In genomic region chr2:60882202-60883042, GRCm38 (mm10) we compare ENCODE assay signal across 13 mouse cellular contexts.
DNase-seq lines count a peak whose midpoint lies in the region; ATAC-seq and TF ChIP-seq lines count a peak whose summit lies in the region.
"Had no signal": no experiment of that assay in that cellular context is flagged by ENCODE, and none has a peak within 500 bp of the region (broad histone marks: within the 10 kb centered on the region; RNA-seq: fewer than 3 reads in every experiment).

No protein-coding gene starts in this region.

- DNase-seq in intestine, embryonic 14.5 days (ENCODE audit: low spot score): no peak
- no peak for DNase-seq in CH12.LX (ENCODE audit: extremely low read depth)
- no peak for DNase-seq in embryonic facial prominence, embryonic 14.5 days (ENCODE audit: low spot score)
- DNase-seq in limb, embryonic 11.5 days (ENCODE audit: low spot score): peak; percentile 40
- no peak for DNase-seq in gastrocnemius, adult 18-20 months (ENCODE audit: low spot score)
- DNase-seq in thymus, adult 2 months: no peak
- DNase-seq in spleen, adult 12 weeks (ENCODE audit: low spot score): no peak
- DNase-seq: adrenal gland, postnatal 14 days; cerebellum, postnatal 36 days; gastrocnemius, postnatal 14 days; layer of hippocampus, adult 9-11 months had no signal

- no peak for ATAC-seq in intestine, embryonic 14.5 days (replicated peaks; ENCODE audit: low FRiP score, low TSS enrichment, low read depth)
- ATAC-seq in intestine, postnatal 0 days: no peak
- no peak for ATAC-seq in embryonic facial prominence, embryonic 14.5 days (ENCODE audit: low read depth)
- no peak for ATAC-seq in limb, embryonic 11.5 days (ENCODE audit: insufficient number of reproducible peaks, low FRiP score, low TSS enrichment, low read depth)

- no peaks in the 10 kb centered on the region for H3K79me2 ChIP-seq in CH12.LX (replicated peaks; ENCODE audit: control insufficient read depth, extremely low read depth, insufficient read depth, poor library complexity, severe bottlenecking)

- H3K27ac ChIP-seq in intestine, embryonic 14.5 days (ENCODE audit: low read depth): 0 out of 2 replicates have a peak overlapping the region, but pooled peaks have one; percentile 93
- no peak overlapping the region for H3K27ac ChIP-seq in intestine, postnatal 0 days (ENCODE audit: low read depth, low read length)
- H3K27ac ChIP-seq in CH12.LX (ENCODE audit: insufficient read depth, low read depth): no peak overlapping the region
- peak overlapping the region; percentile 95 for H3K27ac ChIP-seq in embryonic facial prominence, embryonic 14.5 days (replicated peaks; ENCODE audit: low read depth, low read length)
- peak overlapping the region; percentile 95; the same call in 1 of the 2 replicates for H3K27ac ChIP-seq in limb, embryonic 11.5 days (replicated peaks; ENCODE audit: low read depth, low read length)
- H3K27ac ChIP-seq in thymus, adult 2 months (ENCODE audit: control insufficient read depth, insufficient read depth, low read length): no peak overlapping the region

- TF ChIP-seq EP300 in CH12.LX (IDR thresholded peaks at IDR 0.05; ENCODE audit: low read length): no peak

- no peak for TF ChIP-seq POLR2A in CH12.LX (IDR thresholded peaks at IDR 0.05; ENCODE audit: low read depth, low read length)
- no peak for TF ChIP-seq POLR2A in thymus, adult 2 months (IDR thresholded peaks at IDR 0.05; ENCODE audit: control insufficient read depth, extremely low read depth, insufficient read depth, low read length, poor library complexity)

- no peaks in the 10 kb centered on the region for H3K36me3 ChIP-seq in intestine, embryonic 14.5 days (ENCODE audit: control insufficient read depth, insufficient read depth, low read length)
- 0 out of 2 replicates have a peak, but pooled peaks cover 3% of the 10 kb centered on the region for H3K36me3 ChIP-seq in intestine, postnatal 0 days (ENCODE audit: control insufficient read depth, insufficient read depth)
- H3K36me3 ChIP-seq in CH12.LX (replicated peaks in 1 of 2; ENCODE audit: control insufficient read depth in 1 of 2, insufficient read depth in 1 of 2, low read length in 1 of 2): peaks cover 0 to 5% of the 10 kb centered on the region in 2 experiments
- no peaks in the 10 kb centered on the region for H3K36me3 ChIP-seq in embryonic facial prominence, embryonic 14.5 days (ENCODE audit: control insufficient read depth, insufficient read depth, low read length)
- no peaks in the 10 kb centered on the region for H3K36me3 ChIP-seq in limb, embryonic 11.5 days (ENCODE audit: control insufficient read depth, insufficient read depth, low read length)
- no peaks in the 10 kb centered on the region for H3K36me3 ChIP-seq in thymus, adult 2 months (ENCODE audit: control insufficient read depth, insufficient read depth, low read length)
- H3K36me3 ChIP-seq: midbrain, embryonic 10.5 days had no signal

- no peak for TF ChIP-seq RAD21 in CH12.LX (IDR thresholded peaks at IDR 0.05; ENCODE audit: low read depth, low read length)

- 54% methylated on average over 5 of the region's 5 CpGs for WGBS in intestine, embryonic 14.5 days
- 63% methylated on average over 5 of the region's 5 CpGs for WGBS in intestine, postnatal 0 days
- 39% methylated on average over 5 of the region's 5 CpGs for WGBS in embryonic facial prominence, embryonic 14.5 days
- WGBS in limb, embryonic 11.5 days: 48% methylated on average over 5 of the region's 5 CpGs
- 74% methylated on average over 5 of the region's 5 CpGs for WGBS in thymus, adult 2 months

- TF ChIP-seq CTCF in intestine, postnatal 0 days (IDR thresholded peaks at IDR 0.05; ENCODE audit: low read depth): no peak
- TF ChIP-seq CTCF in CH12.LX (conservative IDR thresholded peaks at IDR 0.05 in 1 of 2, IDR thresholded peaks at IDR 0.05 in 1 of 2; ENCODE audit: low read depth in 2 of 2, low read length in 2 of 2): no peak
- TF ChIP-seq CTCF in thymus, adult 2 months (IDR thresholded peaks at IDR 0.05; ENCODE audit: borderline replicate concordance, control insufficient read depth, extremely low read depth, insufficient read depth, low read length, poor library complexity): no peak

- in situ Hi-C loops in CH12.LX (cut with MboI; ENCODE audit: low pct_ligation_motif_present, low pct_unique_long_range_greater_than_20kb, low sequenced_read_pairs): no loop called here

- H3K4me2 ChIP-seq in intestine, embryonic 14.5 days (ENCODE audit: low read length): no peak overlapping the region
- H3K4me2 ChIP-seq in intestine, postnatal 0 days (replicated peaks; ENCODE audit: low read depth): no peak overlapping the region
- H3K4me2 ChIP-seq in CH12.LX (ENCODE audit: insufficient read depth, low read depth, poor library complexity, severe bottlenecking): no peak overlapping the region
- H3K4me2 ChIP-seq in embryonic facial prominence, embryonic 14.5 days (ENCODE audit: low read depth, low read length): peak overlapping the region; percentile 77
- 0 out of 2 replicates have a peak overlapping the region, but pooled peaks have one; percentile 77 for H3K4me2 ChIP-seq in limb, embryonic 11.5 days (ENCODE audit: low read depth, severe bottlenecking)

- dilution Hi-C loops in CH12.LX (cut with MboI; ENCODE audit: extremely low pct_ligation_motif_present, extremely low pct_unique_long_range_greater_than_20kb, low sequenced_read_pairs): no loop called here

- no peaks in the 10 kb centered on the region for H3K27me3 ChIP-seq in intestine, embryonic 14.5 days (replicated peaks; ENCODE audit: control insufficient read depth, insufficient read depth, low read length)
- no peaks in the 10 kb centered on the region for H3K27me3 ChIP-seq in intestine, postnatal 0 days (replicated peaks; ENCODE audit: control insufficient read depth, insufficient read depth, low read length)
- H3K27me3 ChIP-seq in CH12.LX (replicated peaks): no peaks in the 10 kb centered on the region
- H3K27me3 ChIP-seq in embryonic facial prominence, embryonic 14.5 days (replicated peaks; ENCODE audit: control insufficient read depth, insufficient read depth, low read length): no peaks in the 10 kb centered on the region
- H3K27me3 ChIP-seq in limb, embryonic 11.5 days (ENCODE audit: control insufficient read depth, insufficient read depth, low read length): no peaks in the 10 kb centered on the region
- H3K27me3 ChIP-seq in thymus, adult 2 months (ENCODE audit: control insufficient read depth, insufficient read depth, low read length): no peaks in the 10 kb centered on the region

- H3K4me3 ChIP-seq in intestine, embryonic 14.5 days (ENCODE audit: low read depth, low read length): no peak overlapping the region
- no peak overlapping the region for H3K4me3 ChIP-seq in intestine, postnatal 0 days (ENCODE audit: low read depth, low read length)
- no peak overlapping the region for H3K4me3 ChIP-seq in CH12.LX (replicated peaks in 1 of 3; ENCODE audit: low read depth in 2 of 3, low read length in 2 of 3, poor library complexity in 1 of 3)
- H3K4me3 ChIP-seq in embryonic facial prominence, embryonic 14.5 days (ENCODE audit: low read depth, low read length): no peak overlapping the region
- no peak overlapping the region for H3K4me3 ChIP-seq in limb, embryonic 11.5 days (ENCODE audit: low read depth, low read length)
- no peak overlapping the region for H3K4me3 ChIP-seq in thymus, adult 2 months (ENCODE audit: control insufficient read depth, insufficient read depth, low read length)

- H3K9ac ChIP-seq in intestine, embryonic 14.5 days (ENCODE audit: low read length): no peak overlapping the region
- no peak overlapping the region for H3K9ac ChIP-seq in intestine, postnatal 0 days (ENCODE audit: low read depth, low read length)
- no peak overlapping the region for H3K9ac ChIP-seq in CH12.LX (ENCODE audit: insufficient read depth, low read depth)
- H3K9ac ChIP-seq in embryonic facial prominence, embryonic 14.5 days (ENCODE audit: low read depth, low read length): no peak overlapping the region
- no peak overlapping the region for H3K9ac ChIP-seq in limb, embryonic 11.5 days (ENCODE audit: low read length)

- H3K4me1 ChIP-seq in intestine, embryonic 14.5 days (replicated peaks; ENCODE audit: control insufficient read depth, insufficient read depth, low read length): peaks cover 34% of the 10 kb centered on the region
- no peaks in the 10 kb centered on the region; the same call in 1 of the 2 replicates for H3K4me1 ChIP-seq in intestine, postnatal 0 days (replicated peaks; ENCODE audit: control insufficient read depth, insufficient read depth, low read length)
- H3K4me1 ChIP-seq in CH12.LX (ENCODE audit: control insufficient read depth in 1 of 2, insufficient read depth in 2 of 2): peaks cover 12 to 48% of the 10 kb centered on the region in 2 experiments
- peaks cover 38% of the 10 kb centered on the region for H3K4me1 ChIP-seq in embryonic facial prominence, embryonic 14.5 days (ENCODE audit: control insufficient read depth, insufficient read depth, low read length)
- peaks cover 27% of the 10 kb centered on the region for H3K4me1 ChIP-seq in limb, embryonic 11.5 days (ENCODE audit: control insufficient read depth, insufficient read depth, low read length)
- peaks cover 17% of the 10 kb centered on the region for H3K4me1 ChIP-seq in thymus, adult 2 months (replicated peaks; ENCODE audit: control insufficient read depth, insufficient read depth, low read length)

- peaks cover 3% of the 10 kb centered on the region; the same call in 1 of the 2 replicates for H3K9me3 ChIP-seq in intestine, embryonic 14.5 days (ENCODE audit: control insufficient read depth, low read length)
- H3K9me3 ChIP-seq in intestine, postnatal 0 days (ENCODE audit: control insufficient read depth): no peaks in the 10 kb centered on the region
- no peaks in the 10 kb centered on the region for H3K9me3 ChIP-seq in CH12.LX (replicated peaks; ENCODE audit: low read length)
- H3K9me3 ChIP-seq in embryonic facial prominence, embryonic 14.5 days (ENCODE audit: control insufficient read depth, low read length): no peaks in the 10 kb centered on the region
- H3K9me3 ChIP-seq in limb, embryonic 11.5 days (ENCODE audit: control insufficient read depth, low read length): no peaks in the 10 kb centered on the region

TF ChIP-seq in CH12.LX, 34 proteins besides CTCF, POLR2A, EP300 and RAD21:
- TF ChIP-seq ZNF384 (IDR thresholded peaks at IDR 0.05; ENCODE audit: low read depth, low read length) (peak; percentile 73), ETS1 (conservative IDR thresholded peaks at IDR 0.05; ENCODE audit: low read depth, low read length) (no peak)

Comparison
In these comparisons a context has a peak if more than half of its experiments do, and no peak if none do; other contexts are left out.
1. H3K27ac ChIP-seq: peak in intestine, embryonic 14.5 days (single experiment), embryonic facial prominence, embryonic 14.5 days (single experiment) and limb, embryonic 11.5 days (single experiment); none in intestine, postnatal 0 days (single experiment), CH12.LX (single experiment) and thymus, adult 2 months (single experiment).
2. H3K4me2 ChIP-seq: peak in embryonic facial prominence, embryonic 14.5 days (single experiment) and limb, embryonic 11.5 days (single experiment); none in intestine, embryonic 14.5 days (single experiment), intestine, postnatal 0 days (single experiment) and CH12.LX (single experiment).